Comparison of ENCODE assay signal across 23 mouse cellular contexts in the genomic region with DNA sequence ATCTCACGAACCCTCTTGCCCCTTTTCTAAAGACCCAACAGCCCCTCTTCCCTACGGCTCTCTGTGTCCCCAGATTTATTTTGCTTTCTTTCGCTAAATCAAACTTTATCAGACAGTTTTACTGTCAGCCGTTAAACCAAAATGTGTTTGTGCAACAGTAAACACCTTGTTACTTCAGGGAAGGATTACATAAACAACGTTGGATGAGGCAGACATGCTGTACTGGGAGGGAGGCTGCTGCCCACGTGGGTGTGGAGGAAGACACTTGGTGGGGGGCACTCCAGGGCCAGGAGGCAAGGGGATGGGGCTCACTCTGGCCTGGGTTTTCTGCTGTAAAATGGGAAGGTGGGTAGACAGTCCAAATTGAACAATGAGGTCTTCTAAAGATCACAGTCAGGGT. TPM values are rescaled to one million over a fixed set of nuclear protein-coding genes. Genes with fewer than 3 reads are reported as not detected.
DNase-seq lines count a peak whose midpoint lies in the region; ATAC-seq and TF ChIP-seq lines count a peak whose summit lies in the region.
"Had no signal": no experiment of that assay in that cellular context is flagged by ENCODE, and none has a peak within 500 bp of the region (broad histone marks: within the 10 kb centered on the region; RNA-seq: fewer than 3 reads in every experiment).

No protein-coding gene starts in this region.

- no peak overlapping the region for H3K4me3 ChIP-seq in kidney, embryonic 14.5 days (ENCODE audit: low read length)
- no peak overlapping the region for H3K4me3 ChIP-seq in kidney, embryonic 16.5 days (ENCODE audit: low read length)
- H3K4me3 ChIP-seq in liver, adult 2 months (ENCODE audit: insufficient read depth, low read depth, low read length) = no peak overlapping the region
- no peak overlapping the region for H3K4me3 ChIP-seq in liver, embryonic 11.5 days (ENCODE audit: low read depth, low read length)
- H3K4me3 ChIP-seq: embryonic facial prominence, embryonic 13.5 days; embryonic facial prominence, embryonic 15.5 days; erythroblast, embryonic 14.5 days had no signal

- H3K27me3 ChIP-seq in kidney, embryonic 14.5 days (ENCODE audit: control insufficient read depth, insufficient read depth, low read length) = no peaks in the 10 kb centered on the region
- no peaks in the 10 kb centered on the region for H3K27me3 ChIP-seq in kidney, embryonic 16.5 days (ENCODE audit: insufficient read depth, low read length)
- no peaks in the 10 kb centered on the region for H3K27me3 ChIP-seq in liver, adult 2 months (ENCODE audit: control insufficient read depth, insufficient read depth, low read length)
- no peaks in the 10 kb centered on the region for H3K27me3 ChIP-seq in liver, embryonic 11.5 days (replicated peaks; ENCODE audit: control insufficient read depth, insufficient read depth, low read length)

- H3K79me2 ChIP-seq in liver, adult 2 months (ENCODE audit: control insufficient read depth, insufficient read depth, low read length) = no peaks in the 10 kb centered on the region

- no peak for TF ChIP-seq CTCF in liver, adult 2 months (IDR thresholded peaks at IDR 0.05; ENCODE audit: low read depth, low read length)

- H3K4me1 ChIP-seq in kidney, embryonic 14.5 days (ENCODE audit: control insufficient read depth, insufficient read depth, low read length) = peaks cover 48% of the 10 kb centered on the region
- peaks cover 56% of the 10 kb centered on the region for H3K4me1 ChIP-seq in kidney, embryonic 16.5 days (ENCODE audit: insufficient read depth, low read length)
- peaks cover 20% of the 10 kb centered on the region for H3K4me1 ChIP-seq in liver, adult 2 months (ENCODE audit: control insufficient read depth, insufficient read depth, low read length)
- H3K4me1 ChIP-seq in liver, embryonic 11.5 days (replicated peaks; ENCODE audit: control insufficient read depth, insufficient read depth, low read length) = peaks cover 4% of the 10 kb centered on the region; the same call in 1 of the 2 replicates
- H3K4me1 ChIP-seq: embryonic facial prominence, embryonic 15.5 days had no signal

- no peak overlapping the region for H3K9ac ChIP-seq in kidney, embryonic 14.5 days (ENCODE audit: low read depth, low read length)
- H3K9ac ChIP-seq in kidney, embryonic 16.5 days (replicated peaks; ENCODE audit: low read length) = no peak overlapping the region
- H3K9ac ChIP-seq in liver, adult 2 months (ENCODE audit: low read depth, low read length) = no peak overlapping the region
- H3K9ac ChIP-seq in liver, embryonic 11.5 days (ENCODE audit: low read depth, low read length) = no peak overlapping the region
- H3K9ac ChIP-seq: embryonic facial prominence, embryonic 13.5 days; embryonic facial prominence, embryonic 15.5 days had no signal

- ATAC-seq in kidney, embryonic 14.5 days (ENCODE audit: low FRiP score, low TSS enrichment) = peak; percentile 47
- peak; percentile 26 for ATAC-seq in kidney, embryonic 16.5 days (ENCODE audit: low FRiP score, low TSS enrichment)
- no peak for ATAC-seq in liver, embryonic 11.5 days (replicated peaks; ENCODE audit: low FRiP score)
- ATAC-seq: forebrain, embryonic 14.5 days; forebrain, embryonic 16.5 days had no signal

- H3K9me3 ChIP-seq in kidney, embryonic 14.5 days (ENCODE audit: control insufficient read depth, low read length) = no peaks in the 10 kb centered on the region
- peaks cover 7% of the 10 kb centered on the region for H3K9me3 ChIP-seq in kidney, embryonic 16.5 days (ENCODE audit: low read length)
- H3K9me3 ChIP-seq in liver, embryonic 11.5 days (ENCODE audit: control insufficient read depth, low read length) = no peaks in the 10 kb centered on the region
- H3K9me3 ChIP-seq: embryonic facial prominence, embryonic 13.5 days; embryonic facial prominence, embryonic 15.5 days had no signal

- peak overlapping the region; percentile 10; the same call in 1 of the 2 replicates for H3K27ac ChIP-seq in kidney, embryonic 14.5 days (ENCODE audit: low read depth, low read length)
- H3K27ac ChIP-seq in kidney, embryonic 16.5 days (ENCODE audit: low read length) = peak overlapping the region; percentile 57; the same call in 1 of the 2 replicates
- H3K27ac ChIP-seq in liver, adult 2 months (replicated peaks; ENCODE audit: insufficient read depth, low read depth, low read length) = peak overlapping the region; percentile 47; the same call in 1 of the 2 replicates
- H3K27ac ChIP-seq in liver, embryonic 11.5 days (ENCODE audit: low read depth, low read length) = no peak overlapping the region
- H3K27ac ChIP-seq: embryonic facial prominence, embryonic 13.5 days; embryonic facial prominence, embryonic 15.5 days had no signal

- H3K4me2 ChIP-seq in kidney, embryonic 14.5 days (replicated peaks; ENCODE audit: low read depth, low read length) = no peak overlapping the region; the same call in 1 of the 2 replicates
- no peak overlapping the region for H3K4me2 ChIP-seq in kidney, embryonic 16.5 days (replicated peaks; ENCODE audit: low read depth, low read length)
- H3K4me2 ChIP-seq in liver, embryonic 11.5 days = no peak overlapping the region
- H3K4me2 ChIP-seq: embryonic facial prominence, embryonic 13.5 days; embryonic facial prominence, embryonic 15.5 days had no signal

- 18% methylated on average over 6 of the region's 6 CpGs for WGBS in kidney, embryonic 14.5 days
- 22% methylated on average over 6 of the region's 6 CpGs for WGBS in kidney, embryonic 16.5 days
- WGBS in liver, adult 2 months = 42% methylated on average over 6 of the region's 6 CpGs
- WGBS in liver, embryonic 11.5 days = 67% methylated on average over 6 of the region's 6 CpGs

- DNase-seq in kidney, adult 8-10 months = no peak
- no peak for DNase-seq in kidney, adult 18-20 months
- peak; percentile 41 for DNase-seq in liver, adult 2 months (ENCODE audit: extremely low read depth, low read depth, low spot score)
- DNase-seq in liver, embryonic 11.5 days (ENCODE audit: low spot score) = no peak
- DNase-seq: adrenal gland, adult 2 months; adrenal gland, postnatal 10 days; adrenal gland, postnatal 25 days; cerebellum, adult 11 months; cerebellum, adult 18-20 months; cerebellum, adult 8-10 months; cerebellum, adult 9-11 months; cerebellum, postnatal 14 days; cerebellum, postnatal 36 days; embryo, embryonic 11 days had no signal

- no peak for TF ChIP-seq POLR2A in liver, adult 2 months (IDR thresholded peaks at IDR 0.05; ENCODE audit: extremely low read depth, insufficient read depth, low read length)

- H3K36me3 ChIP-seq in kidney, embryonic 14.5 days (ENCODE audit: control insufficient read depth, insufficient read depth, low read length) = no peaks in the 10 kb centered on the region
- H3K36me3 ChIP-seq in kidney, embryonic 16.5 days (ENCODE audit: insufficient read depth, low read length) = no peaks in the 10 kb centered on the region
- H3K36me3 ChIP-seq in liver, adult 2 months (ENCODE audit: control insufficient read depth, insufficient read depth, low read length) = no peaks in the 10 kb centered on the region
- H3K36me3 ChIP-seq in liver, embryonic 11.5 days (ENCODE audit: control insufficient read depth, insufficient read depth, low read length) = no peaks in the 10 kb centered on the region
- H3K36me3 ChIP-seq: embryonic facial prominence, embryonic 13.5 days; embryonic facial prominence, embryonic 15.5 days had no signal

RNA-seq across cellular contexts. Expression of a gene that starts 32.3 kb away (rescaled TPM):
- 48.7 and 82.9 TPM in 2 replicates for polyA plus RNA-seq in kidney, embryonic 14.5 days (2014; fragmentation: Nextera tagmentation; extraction: Ambion mirVana)
- polyA plus RNA-seq in kidney, embryonic 16.5 days (2015; fragmentation: Nextera tagmentation; extraction: Ambion mirVana) = 29.9 and 31.6 TPM in 2 replicates
- 16.1 and 25.6 TPM in 2 replicates for total RNA-seq in liver, adult 2 months (2014; rRNA removed)
- 37.2 and 60.8 TPM in 2 replicates for polyA plus RNA-seq in liver, adult 2 months (2012; rRNA removed)
- polyA plus RNA-seq in liver, embryonic 11.5 days (2014; fragmentation: Nextera tagmentation; extraction: Ambion mirVana) = 14.3 and 19.4 TPM in 2 replicates
- total RNA-seq: common myeloid progenitor, adult 5-6 weeks; MEL had no signal
